Mouse (Mus musculus) ES-E14 (cell line): Measurements from ENCODE around the gene Zkscan4.

Experiments used
- CHD2 ChIP-seq: IDR thresholded peaks from 2 replicates; pipeline ENCODE4 v1.6.1; 2014; ENCODE audit warnings: mild to moderate bottlenecking, low read depth, low read length, inconsistent platforms
- HCFC1 ChIP-seq: IDR thresholded peaks from 2 replicates; pipeline ENCODE4 v1.6.1; 2012; ENCODE audit warnings: low read length, inconsistent platforms, borderline replicate concordance; ENCODE audit not compliant: insufficient read depth

GRCm38 (mm10) chr13:21502296-21502695, 23.6 kb downstream of the Zkscan4 start:
- no peak for TF ChIP-seq CHD2
- no peak for TF ChIP-seq HCFC1
